In genomic region chr15:69469566-69469965, GRCm38 (mm10) we compare ENCODE assay signal across 23 mouse cellular contexts.
A peak's percentile ranks its signal among the peaks of the same experiment; 100 is the strongest.
DNase-seq lines count a peak whose midpoint lies in the region; ATAC-seq lines count a peak whose summit lies in the region.
"Had no signal": no experiment of that assay in that cellular context is flagged by ENCODE, and none has a peak within 500 bp of the region (broad histone marks: within the 10 kb centered on the region; RNA-seq: fewer than 3 reads in every experiment).

No protein-coding gene starts in this region.

- intact Hi-C loops in left cerebral cortex, postnatal 10 days (cut with DNase I): no loop called here

- no peak overlapping the region for H3K9ac ChIP-seq in forebrain, embryonic 13.5 days
- H3K9ac ChIP-seq in forebrain, embryonic 14.5 days (ENCODE audit: low read length): no peak overlapping the region
- no peak overlapping the region for H3K9ac ChIP-seq in forebrain, embryonic 16.5 days (replicated peaks; ENCODE audit: low read depth, low read length)
- no peak overlapping the region for H3K9ac ChIP-seq in forebrain, embryonic 11.5 days (ENCODE audit: low read length)
- no peak overlapping the region for H3K9ac ChIP-seq in midbrain, embryonic 11.5 days (ENCODE audit: low read length)
- no peak overlapping the region for H3K9ac ChIP-seq in midbrain, embryonic 13.5 days (replicated peaks)
- H3K9ac ChIP-seq: embryonic facial prominence, embryonic 12.5 days had no signal

- WGBS in forebrain, embryonic 13.5 days: 69% methylated on average over 1 of the region's 1 CpGs
- WGBS in forebrain, embryonic 14.5 days: 71% methylated on average over 1 of the region's 1 CpGs
- 80% methylated on average over 1 of the region's 1 CpGs for WGBS in forebrain, embryonic 16.5 days
- WGBS in forebrain, embryonic 11.5 days: 84% methylated on average over 1 of the region's 1 CpGs
- WGBS in midbrain, embryonic 11.5 days: 83% methylated on average over 1 of the region's 1 CpGs
- WGBS in midbrain, embryonic 13.5 days: 80% methylated on average over 1 of the region's 1 CpGs

- DNase-seq in forebrain, embryonic 14.5 days (ENCODE audit: low spot score): no peak
- DNase-seq in forebrain, embryonic 11.5 days (ENCODE audit: low spot score): no peak
- DNase-seq in midbrain, embryonic 11.5 days (ENCODE audit: low spot score, missing footprints): peak; percentile 28
- DNase-seq in left cerebral cortex, postnatal 10 days (ENCODE audit: extremely low spot score in 1 of 2, low spot score in 2 of 2): no peak
- DNase-seq: adrenal gland, adult 8-10 months; adrenal gland, postnatal 14 days; adrenal gland, postnatal 36 days; B cell, adult 2 months; cerebellum, adult 11-12 months; cerebellum, adult 2 months; cerebellum, adult 9-10 months; cerebellum, postnatal 10 days; cerebellum, postnatal 25 days had no signal

- H3K4me3 ChIP-seq in forebrain, embryonic 13.5 days: no peak overlapping the region
- no peak overlapping the region for H3K4me3 ChIP-seq in forebrain, embryonic 14.5 days (ENCODE audit: low read depth, low read length)
- H3K4me3 ChIP-seq in forebrain, embryonic 16.5 days (replicated peaks; ENCODE audit: low read length): no peak overlapping the region
- no peak overlapping the region for H3K4me3 ChIP-seq in forebrain, embryonic 11.5 days (ENCODE audit: low read depth, low read length)
- H3K4me3 ChIP-seq in midbrain, embryonic 11.5 days (ENCODE audit: low read depth, low read length): no peak overlapping the region
- H3K4me3 ChIP-seq in midbrain, embryonic 13.5 days (replicated peaks): no peak overlapping the region
- H3K4me3 ChIP-seq: embryonic facial prominence, embryonic 10.5 days; embryonic facial prominence, embryonic 12.5 days had no signal

- H3K4me2 ChIP-seq in forebrain, embryonic 13.5 days: no peak overlapping the region
- H3K4me2 ChIP-seq in forebrain, embryonic 14.5 days (ENCODE audit: low read length): no peak overlapping the region
- no peak overlapping the region for H3K4me2 ChIP-seq in forebrain, embryonic 16.5 days (ENCODE audit: low read length)
- no peak overlapping the region for H3K4me2 ChIP-seq in forebrain, embryonic 11.5 days (ENCODE audit: low read depth, low read length, severe bottlenecking)
- H3K4me2 ChIP-seq in midbrain, embryonic 11.5 days: no peak overlapping the region
- no peak overlapping the region for H3K4me2 ChIP-seq in midbrain, embryonic 13.5 days (replicated peaks)
- H3K4me2 ChIP-seq: embryonic facial prominence, embryonic 12.5 days had no signal

- H3K4me1 ChIP-seq in forebrain, embryonic 13.5 days: no peaks in the 10 kb centered on the region
- H3K4me1 ChIP-seq in forebrain, embryonic 14.5 days (ENCODE audit: control insufficient read depth, insufficient read depth, low read length): no peaks in the 10 kb centered on the region
- H3K4me1 ChIP-seq in forebrain, embryonic 16.5 days (replicated peaks; ENCODE audit: control insufficient read depth, insufficient read depth, low read length): no peaks in the 10 kb centered on the region
- no peaks in the 10 kb centered on the region for H3K4me1 ChIP-seq in forebrain, embryonic 11.5 days (replicated peaks; ENCODE audit: control insufficient read depth, insufficient read depth, low read length)
- H3K4me1 ChIP-seq in midbrain, embryonic 11.5 days (ENCODE audit: control insufficient read depth, insufficient read depth, low read length): no peaks in the 10 kb centered on the region
- no peaks in the 10 kb centered on the region for H3K4me1 ChIP-seq in midbrain, embryonic 13.5 days (replicated peaks)
- H3K4me1 ChIP-seq: embryonic facial prominence, embryonic 10.5 days; embryonic facial prominence, embryonic 12.5 days had no signal

- ATAC-seq in forebrain, embryonic 13.5 days: peak; percentile 38; the same call in 1 of the 2 replicates
- no peak; the same call in 1 of the 2 replicates for ATAC-seq in forebrain, embryonic 14.5 days
- peak; percentile 77 for ATAC-seq in forebrain, embryonic 16.5 days
- ATAC-seq in forebrain, embryonic 11.5 days (replicated peaks; ENCODE audit: low FRiP score): no peak
- ATAC-seq in midbrain, embryonic 11.5 days (ENCODE audit: low FRiP score): no peak
- no peak for ATAC-seq in midbrain, embryonic 13.5 days
- ATAC-seq: activated CD4-positive, CD25-positive, alpha-beta regulatory T cell, adult 4 months; CD4-positive, CD25-positive, alpha-beta regulatory T cell, adult 4 months; Patski had no signal

- H3K36me3 ChIP-seq in forebrain, embryonic 13.5 days (ENCODE audit: poor library complexity, severe bottlenecking): no peaks in the 10 kb centered on the region
- no peaks in the 10 kb centered on the region for H3K36me3 ChIP-seq in forebrain, embryonic 14.5 days (ENCODE audit: control insufficient read depth, insufficient read depth, low read length)
- H3K36me3 ChIP-seq in forebrain, embryonic 16.5 days (ENCODE audit: control insufficient read depth, insufficient read depth): no peaks in the 10 kb centered on the region
- no peaks in the 10 kb centered on the region for H3K36me3 ChIP-seq in forebrain, embryonic 11.5 days (ENCODE audit: control insufficient read depth, insufficient read depth, low read length)
- no peaks in the 10 kb centered on the region for H3K36me3 ChIP-seq in midbrain, embryonic 11.5 days (ENCODE audit: control insufficient read depth, insufficient read depth, low read length)
- no peaks in the 10 kb centered on the region for H3K36me3 ChIP-seq in midbrain, embryonic 13.5 days
- H3K36me3 ChIP-seq: embryonic facial prominence, embryonic 10.5 days; embryonic facial prominence, embryonic 12.5 days; G1E had no signal

- no peaks in the 10 kb centered on the region for H3K9me3 ChIP-seq in forebrain, embryonic 13.5 days (replicated peaks)
- no peaks in the 10 kb centered on the region for H3K9me3 ChIP-seq in forebrain, embryonic 14.5 days (replicated peaks; ENCODE audit: control insufficient read depth, low read length)
- H3K9me3 ChIP-seq in forebrain, embryonic 16.5 days (ENCODE audit: control insufficient read depth, low read length): no peaks in the 10 kb centered on the region
- H3K9me3 ChIP-seq in forebrain, embryonic 11.5 days (ENCODE audit: control insufficient read depth, low read length): no peaks in the 10 kb centered on the region
- no peaks in the 10 kb centered on the region for H3K9me3 ChIP-seq in midbrain, embryonic 11.5 days (ENCODE audit: control insufficient read depth, low read length)
- no peaks in the 10 kb centered on the region for H3K9me3 ChIP-seq in midbrain, embryonic 13.5 days
- H3K9me3 ChIP-seq: embryonic facial prominence, embryonic 10.5 days; embryonic facial prominence, embryonic 12.5 days; G1E had no signal

- no peaks in the 10 kb centered on the region for H3K27me3 ChIP-seq in forebrain, embryonic 13.5 days
- no peaks in the 10 kb centered on the region for H3K27me3 ChIP-seq in forebrain, embryonic 14.5 days (replicated peaks; ENCODE audit: control insufficient read depth, insufficient read depth, low read length)
- no peaks in the 10 kb centered on the region for H3K27me3 ChIP-seq in forebrain, embryonic 16.5 days (replicated peaks; ENCODE audit: control insufficient read depth, insufficient read depth, low read length)
- H3K27me3 ChIP-seq in forebrain, embryonic 11.5 days (ENCODE audit: control insufficient read depth, insufficient read depth, low read length): no peaks in the 10 kb centered on the region
- no peaks in the 10 kb centered on the region for H3K27me3 ChIP-seq in midbrain, embryonic 11.5 days (ENCODE audit: control insufficient read depth, insufficient read depth, low read length)
- no peaks in the 10 kb centered on the region for H3K27me3 ChIP-seq in midbrain, embryonic 13.5 days
- H3K27me3 ChIP-seq: CH12.LX; embryonic facial prominence, embryonic 12.5 days; Patski had no signal

- no peak overlapping the region for H3K27ac ChIP-seq in forebrain, embryonic 13.5 days
- H3K27ac ChIP-seq in forebrain, embryonic 14.5 days (ENCODE audit: low read depth, low read length): no peak overlapping the region
- no peak overlapping the region for H3K27ac ChIP-seq in forebrain, embryonic 16.5 days (ENCODE audit: low read length)
- H3K27ac ChIP-seq in forebrain, embryonic 11.5 days (ENCODE audit: low read depth, low read length): no peak overlapping the region
- no peak overlapping the region for H3K27ac ChIP-seq in midbrain, embryonic 11.5 days (ENCODE audit: low read depth, low read length)
- no peak overlapping the region for H3K27ac ChIP-seq in midbrain, embryonic 13.5 days
- H3K27ac ChIP-seq: embryonic facial prominence, embryonic 10.5 days; embryonic facial prominence, embryonic 12.5 days had no signal

Comparison
In these comparisons a context has a peak if more than half of its experiments do, and no peak if none do; other contexts are left out.
1. ATAC-seq: peak in forebrain, embryonic 13.5 days (single experiment) and forebrain, embryonic 16.5 days (single experiment); none in forebrain, embryonic 14.5 days (single experiment), forebrain, embryonic 11.5 days (single experiment), midbrain, embryonic 11.5 days (single experiment) and midbrain, embryonic 13.5 days (single experiment).